Mouse (Mus musculus) lung, embryonic 16.5 days (tissue): ENCODE results near the gene Tmem40. TPM values are rescaled to one million over a fixed set of nuclear protein-coding genes. Genes with fewer than 3 reads are reported as not detected.

Experiments
- ATAC-seq: fragments of 200-750 bp; cut with Nextera tagmentation; 2 replicates; pipeline ENCODE4 v1.8.0; 2017; ENCODE audit warnings: low read depth, mild to moderate bottlenecking, moderate library complexity
- H3K27ac ChIP-seq: fragments of 300-500 bp; sonication (generic); 2 replicates; pipeline ENCODE4 v1.5.1; 2014; ENCODE audit warnings: mild to moderate bottlenecking, control low read depth, low read length
- H3K27me3 ChIP-seq: fragments of 300-500 bp; sonication (generic); 2 replicates; pipeline ENCODE4 v1.6.1; 2014; ENCODE audit warnings: low read depth, low read length, mixed read lengths; ENCODE audit not compliant: control insufficient read depth, insufficient read depth
- H3K36me3 ChIP-seq: fragments of 300-500 bp; sonication (generic); 2 replicates; pipeline ENCODE4 v1.6.1; 2014; ENCODE audit warnings: low read length; ENCODE audit not compliant: control insufficient read depth, insufficient read depth
- H3K4me1 ChIP-seq: fragments of 300-500 bp; sonication (generic); replicated peaks from 2 replicates; pipeline ENCODE4 v1.6.1; 2014; ENCODE audit warnings: low read length, mixed read lengths; ENCODE audit not compliant: control insufficient read depth, insufficient read depth
- H3K4me2 ChIP-seq: fragments of 300-500 bp; sonication (generic); 2 replicates; pipeline ENCODE4 v1.6.1; 2014; ENCODE audit warnings: low read depth, low read length, control low read depth
- H3K4me3 ChIP-seq: fragments of 300-500 bp; sonication (generic); 2 replicates; pipeline ENCODE4 v1.5.1; 2014; ENCODE audit warnings: mild to moderate bottlenecking, low read length, control low read depth
- H3K9ac ChIP-seq: fragments of 300-500 bp; sonication (generic); 2 replicates; pipeline ENCODE4 v1.6.1; 2014; ENCODE audit warnings: low read length, control low read depth
- H3K9me3 ChIP-seq: fragments of 300-500 bp; sonication (generic); 2 replicates; pipeline ENCODE4 v1.6.1; 2016; ENCODE audit warnings: low read length; ENCODE audit not compliant: control insufficient read depth
- WGBS: fragments of 180-500 bp; shearing (Covaris S2); extraction: QIAGEN DNeasy Blood & Tissue Kit; methylation state at CpG from one replicate; pipeline ENCODE4 v1.1.7; 2014; 5-methylcytosine and 5-hydroxymethylcytosine counted together
- polyA plus RNA-seq: library from polyadenylated mRNA; unstranded; fragments of >200 nt; fragmentation: Nextera tagmentation; extraction: Ambion mirVana; gene quantifications from 2 replicates; pipeline ENCODE4 v1.2.1, GENCODE M21; 2015

Tmem40 gene
- polyA plus RNA-seq, 1 experiment from 2014 or later = 2.3 TPM

GRCm38 (mm10) chr6:115697739-115698558 lies 64.3 kb downstream of the Tmem40 start:
- WGBS = 52% methylated on average over 17 of the region's 17 CpGs
- H3K4me3 ChIP-seq = no peak overlapping the region
- no peak overlapping the region for H3K9ac ChIP-seq
- no peak overlapping the region for H3K4me2 ChIP-seq
- H3K9me3 ChIP-seq = no peaks in the 10 kb centered on the region
- ATAC-seq = peak; percentile 43
- H3K36me3 ChIP-seq = no peaks in the 10 kb centered on the region
- H3K27me3 ChIP-seq = no peaks in the 10 kb centered on the region
- peak overlapping the region; percentile 10; the same call in 1 of the 2 replicates for H3K27ac ChIP-seq
- peaks cover 5% of the 10 kb centered on the region; the same call in 1 of the 2 replicates for H3K4me1 ChIP-seq

GRCm38 (mm10) chr6:115696707-115697215 lies 65.4 kb downstream of the Tmem40 start:
- H3K27ac ChIP-seq = no peak overlapping the region
- H3K36me3 ChIP-seq = no peaks in the 10 kb centered on the region
- H3K4me2 ChIP-seq = no peak overlapping the region
- H3K4me3 ChIP-seq = no peak overlapping the region
- ATAC-seq = no peak
- H3K9ac ChIP-seq = no peak overlapping the region
- no peaks in the 10 kb centered on the region for H3K27me3 ChIP-seq
- H3K4me1 ChIP-seq = peaks cover 5% of the 10 kb centered on the region; the same call in 1 of the 2 replicates
- WGBS = 78% methylated on average over 7 of the region's 7 CpGs
- H3K9me3 ChIP-seq = no peaks in the 10 kb centered on the region

GRCm38 (mm10) chr6:115695124-115695523 lies 67.1 kb downstream of the Tmem40 start:
- WGBS = 33% methylated on average over 7 of the region's 7 CpGs
- Histone ChIP-seq H3K27ac (no peak overlapping the region), H3K9me3 (no peaks in the 10 kb centered on the region), H3K36me3 (no peaks in the 10 kb centered on the region), H3K9ac (no peak overlapping the region), H3K4me1 (peaks cover 5% of the 10 kb centered on the region; the same call in 1 of the 2 replicates), H3K4me2 (no peak overlapping the region), H3K4me3 (no peak overlapping the region), H3K27me3 (no peaks in the 10 kb centered on the region)
- no peak for ATAC-seq

GRCm38 (mm10) chr6:115694441-115694842 lies 67.8 kb downstream of the Tmem40 start:
- H3K4me2 ChIP-seq = no peak overlapping the region
- ATAC-seq = peak; percentile 39; the same call in 1 of the 2 replicates
- 43% methylated on average over 9 of the region's 9 CpGs for WGBS
- H3K27me3 ChIP-seq = no peaks in the 10 kb centered on the region
- H3K4me3 ChIP-seq = no peak overlapping the region
- H3K4me1 ChIP-seq = peaks cover 5% of the 10 kb centered on the region; the same call in 1 of the 2 replicates
- H3K36me3 ChIP-seq = no peaks in the 10 kb centered on the region
- peak overlapping the region; percentile 34; the same call in 1 of the 2 replicates for H3K9ac ChIP-seq
- no peak overlapping the region for H3K27ac ChIP-seq
- no peaks in the 10 kb centered on the region for H3K9me3 ChIP-seq

- Histone ChIP-seq H3K4me2 (no peak overlapping the region), H3K4me1 (peaks cover 5% of the 10 kb centered on the region; the same call in 1 of the 2 replicates), H3K27ac (no peak overlapping the region), H3K36me3 (no peaks in the 10 kb centered on the region), H3K9me3 (no peaks in the 10 kb centered on the region), H3K4me3 (no peak overlapping the region), H3K9ac (no peak overlapping the region), H3K27me3 (no peaks in the 10 kb centered on the region)
- 59% methylated on average over 5 of the region's 5 CpGs for WGBS
- ATAC-seq = no peak
These were observed 69.1 kb downstream of the Tmem40 start for GRCm38 (mm10) chr6:115692963-115693730.

- Histone ChIP-seq H3K36me3 (no peaks in the 10 kb centered on the region), H3K4me2 (no peak overlapping the region), H3K4me1 (no peaks in the 10 kb centered on the region), H3K9me3 (no peaks in the 10 kb centered on the region), H3K4me3 (no peak overlapping the region), H3K27ac (no peak overlapping the region), H3K9ac (no peak overlapping the region), H3K27me3 (no peaks in the 10 kb centered on the region)
- 38% methylated on average over 9 of the region's 9 CpGs for WGBS
- no peak; the same call in 1 of the 2 replicates for ATAC-seq
These were observed 69.9 kb downstream of the Tmem40 start for GRCm38 (mm10) chr6:115692163-115692950.

- Histone ChIP-seq H3K27me3 (no peaks in the 10 kb centered on the region), H3K36me3 (no peaks in the 10 kb centered on the region), H3K27ac (no peak overlapping the region), H3K4me3 (no peak overlapping the region), H3K9me3 (peaks cover 6% of the 10 kb centered on the region), H3K9ac (no peak overlapping the region), H3K4me2 (no peak overlapping the region), H3K4me1 (no peaks in the 10 kb centered on the region)
- WGBS = 83% methylated on average over 4 of the region's 4 CpGs
- ATAC-seq = no peak
These were observed 72.1 kb downstream of the Tmem40 start for GRCm38 (mm10) chr6:115690105-115690504.

GRCm38 (mm10) chr6:115688589-115688988 lies 73.6 kb downstream of the Tmem40 start:
- Histone ChIP-seq H3K4me3 (no peak overlapping the region), H3K4me2 (no peak overlapping the region), H3K27me3 (no peaks in the 10 kb centered on the region), H3K4me1 (no peaks in the 10 kb centered on the region), H3K36me3 (no peaks in the 10 kb centered on the region), H3K27ac (no peak overlapping the region), H3K9ac (no peak overlapping the region), H3K9me3 (peaks cover 6% of the 10 kb centered on the region)
- ATAC-seq = no peak
- WGBS = 75% methylated on average over 4 of the region's 4 CpGs
